Mouse (Mus musculus) gastrocnemius, adult 2 months (tissue): ENCODE results near the gene Mipep. TPM values are rescaled to one million over a fixed set of nuclear protein-coding genes. Genes with fewer than 3 reads are reported as not detected.
A peak's percentile ranks its signal among the peaks of the same experiment; 100 is the strongest.

ENCODE experiments used
- DNase-seq: peaks from one replicate; pipeline ENCODE4 v3.0.0; 2022
- H3K27ac ChIP-seq: fragments of 200-600 bp; 2 replicates; pipeline ENCODE4 v1.8.1; 2022; ENCODE audit warnings: mild to moderate bottlenecking
- H3K4me3 ChIP-seq: fragments of 200-600 bp; 2 replicates; pipeline ENCODE4 v1.8.1; 2022; ENCODE audit warnings: mild to moderate bottlenecking, moderate library complexity
- CTCF ChIP-seq: fragments of 200-600 bp; IDR thresholded peaks from 2 replicates; pipeline ENCODE4 v1.8.1; 2022; ENCODE audit warnings: antibody characterized with exemption, mild to moderate bottlenecking, moderate library complexity
- intact Hi-C: fragments of 180-260 bp; cut with DNase I; formaldehyde crosslinking; loops from one replicate; pipeline ENCODE4 v1.15.1; 2025
- total RNA-seq, 2 experiments: library from RNA; stranded (reverse); gene quantifications; 2 replicates each; pipeline ENCODE4 v1.2.3; 2021

Mipep gene
- total RNA-seq, 2 experiments from 2014 or later = 32.7 to 38.3 TPM

- intact Hi-C loops = loop anchor here (5.0 kb wide), 1 partner anchor 36 kb away; no protein-coding TSS in a partner anchor
- no peak overlapping the region for H3K4me3 ChIP-seq
- DNase-seq = no peak
- TF ChIP-seq CTCF = no peak
- no peak overlapping the region for H3K27ac ChIP-seq
These were observed 40.7 kb upstream of the Mipep start for GRCm38 (mm10) chr14:60743681-60744080.

- no peak for TF ChIP-seq CTCF
- no peak overlapping the region for H3K4me3 ChIP-seq
- H3K27ac ChIP-seq = no peak overlapping the region
- intact Hi-C loops = no loop called here
- no peak for DNase-seq
These were observed 39.2 kb upstream of the Mipep start for GRCm38 (mm10) chr14:60745201-60745600.

DNA sequence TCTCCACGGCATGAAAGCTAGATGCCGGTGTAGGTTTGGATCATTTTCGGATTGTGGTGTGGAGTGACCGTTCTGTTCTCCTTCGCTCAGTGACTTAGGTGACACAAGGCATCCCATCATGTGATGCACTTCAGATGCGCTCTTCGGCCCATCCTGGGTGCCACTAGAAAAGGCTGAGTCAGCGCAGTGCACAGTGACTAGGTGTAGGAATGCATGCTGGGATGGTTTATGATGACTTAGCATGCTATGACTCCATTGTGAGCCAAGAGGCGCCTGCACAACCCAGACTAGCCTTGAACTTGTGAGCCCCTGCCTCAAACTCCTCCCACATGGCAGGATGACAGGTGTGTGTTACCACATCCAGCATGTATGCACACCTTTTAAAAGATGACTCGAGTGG is 38.2 kb upstream of the Mipep start:
- Histone ChIP-seq H3K4me3 (no peak overlapping the region), H3K27ac (no peak overlapping the region)
- TF ChIP-seq CTCF = no peak
- DNase-seq = no peak
- intact Hi-C loops = no loop called here

- Histone ChIP-seq H3K27ac (no peak overlapping the region), H3K4me3 (no peak overlapping the region)
- intact Hi-C loops = no loop called here
- DNase-seq = no peak
- TF ChIP-seq CTCF = no peak
These were observed 37.1 kb upstream of the Mipep start for GRCm38 (mm10) chr14:60747154-60747870.

GRCm38 (mm10) chr14:60749880-60750279 is 34.5 kb upstream of the Mipep start:
- intact Hi-C loops = no loop called here
- Histone ChIP-seq H3K4me3 (no peak overlapping the region), H3K27ac (peak overlapping the region; percentile 6; the same call in 1 of the 2 replicates)
- no peak for DNase-seq
- no peak for TF ChIP-seq CTCF

- no peak for TF ChIP-seq CTCF
- DNase-seq = no peak
- Histone ChIP-seq H3K4me3 (no peak overlapping the region), H3K27ac (no peak overlapping the region)
- intact Hi-C loops = no loop called here
These were observed 32.8 kb upstream of the Mipep start for GRCm38 (mm10) chr14:60751581-60751980.

DNA sequence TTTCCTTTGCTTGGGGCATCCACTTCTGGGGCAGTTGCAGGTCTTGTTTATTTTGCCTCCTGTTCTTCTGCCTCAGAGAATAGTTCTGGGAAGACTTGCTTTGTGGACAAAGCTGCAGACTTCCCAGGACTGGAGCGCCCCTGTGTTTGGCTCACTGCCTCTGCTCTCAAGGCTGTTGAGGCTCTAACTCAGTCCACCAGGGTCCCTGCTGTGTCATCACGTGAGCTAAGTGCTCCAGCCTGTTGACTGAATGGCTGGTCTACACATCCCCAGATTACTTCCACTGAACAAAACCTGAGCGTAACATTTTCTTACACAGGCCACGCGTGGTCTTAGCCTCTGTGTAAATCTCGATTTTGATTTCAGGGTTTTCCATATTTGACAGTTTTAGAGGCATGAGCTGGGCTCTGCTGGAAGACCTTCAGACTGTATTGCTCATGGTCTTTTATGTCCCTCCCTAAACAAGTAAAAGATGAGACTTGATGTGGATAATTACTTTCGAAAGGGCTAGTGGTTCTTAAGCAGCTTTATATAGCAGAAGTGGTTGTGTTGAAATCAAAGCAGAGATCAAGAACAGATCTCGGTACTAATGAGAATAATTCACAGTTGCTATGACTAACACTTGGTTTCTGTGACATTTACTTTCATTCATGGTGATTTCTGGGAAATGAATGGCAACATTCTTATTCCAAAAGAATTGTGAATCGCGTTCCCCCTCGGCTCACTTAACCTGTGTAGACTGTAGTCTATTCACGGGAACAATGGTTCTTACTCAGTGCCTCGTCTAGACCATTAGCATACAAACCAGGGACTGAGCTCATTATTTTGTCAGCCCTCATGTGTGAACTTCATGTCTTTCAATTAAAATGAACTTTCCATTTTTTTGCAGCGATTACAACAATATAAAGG is 31.2 kb upstream of the Mipep start:
- H3K4me3 ChIP-seq = no peak overlapping the region
- TF ChIP-seq CTCF = no peak
- H3K27ac ChIP-seq = no peak overlapping the region
- no peak for DNase-seq
- intact Hi-C loops = no loop called here

DNA sequence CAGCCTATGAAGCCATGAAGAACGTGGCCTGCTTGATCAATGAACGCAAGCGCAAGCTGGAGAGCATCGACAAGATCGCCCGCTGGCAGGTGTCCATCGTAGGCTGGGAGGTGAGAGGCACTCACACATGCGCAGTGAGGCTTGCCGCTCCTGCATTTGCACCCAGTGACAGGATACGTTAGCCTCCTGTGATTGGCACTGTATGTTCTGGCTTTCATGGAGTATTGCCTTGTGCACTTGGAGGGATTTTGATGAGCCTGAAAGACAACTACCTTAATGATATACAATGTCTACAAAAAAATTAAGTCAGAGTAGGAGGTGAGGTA is 30.6 kb upstream of the Mipep start:
- intact Hi-C loops = no loop called here
- TF ChIP-seq CTCF = no peak
- H3K27ac ChIP-seq = no peak overlapping the region
- no peak overlapping the region for H3K4me3 ChIP-seq
- no peak for DNase-seq

DNA sequence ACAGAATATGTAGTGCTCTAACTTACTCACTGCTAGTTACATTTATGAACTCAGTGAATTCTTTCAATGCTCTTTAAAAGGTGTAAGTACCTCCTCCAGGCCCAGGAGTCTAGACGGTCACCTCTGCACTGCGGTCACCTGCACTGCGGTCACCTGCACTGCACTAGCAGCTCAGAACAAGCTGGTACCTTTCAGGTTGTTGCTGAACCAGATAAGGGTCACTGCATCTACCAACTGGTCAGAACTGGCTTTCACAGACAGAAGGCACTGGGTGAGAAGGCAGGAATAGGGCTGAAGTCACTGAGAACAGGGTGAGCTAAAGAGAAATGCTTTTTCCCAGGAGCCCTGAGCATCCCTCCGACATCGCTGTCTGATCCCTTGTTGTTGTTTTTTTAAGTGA is 29.7 kb upstream of the Mipep start:
- intact Hi-C loops = no loop called here
- no peak for TF ChIP-seq CTCF
- DNase-seq = no peak
- Histone ChIP-seq H3K27ac (no peak overlapping the region), H3K4me3 (no peak overlapping the region)

DNA sequence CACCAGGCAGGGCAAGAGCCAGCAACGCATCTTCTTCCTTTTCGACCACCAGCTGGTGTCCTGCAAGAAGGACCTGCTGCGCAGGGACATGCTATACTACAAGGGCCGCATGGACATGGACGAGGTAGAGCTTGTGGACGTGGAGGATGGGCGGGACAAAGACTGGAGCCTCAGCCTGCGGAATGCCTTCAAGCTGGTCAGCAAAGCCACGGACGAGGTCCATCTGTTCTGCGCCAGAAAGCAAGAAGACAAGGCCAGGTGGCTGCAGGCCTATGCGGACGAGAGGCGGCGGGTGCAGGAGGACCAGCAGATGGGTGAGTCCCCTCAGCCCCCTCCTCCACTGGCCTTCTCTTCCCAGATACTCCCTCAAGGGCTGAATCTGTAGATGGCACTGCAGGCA is 28.1 kb upstream of the Mipep start:
- no peak for TF ChIP-seq CTCF
- no peak overlapping the region for H3K4me3 ChIP-seq
- intact Hi-C loops = no loop called here
- H3K27ac ChIP-seq = no peak overlapping the region
- no peak for DNase-seq

DNA sequence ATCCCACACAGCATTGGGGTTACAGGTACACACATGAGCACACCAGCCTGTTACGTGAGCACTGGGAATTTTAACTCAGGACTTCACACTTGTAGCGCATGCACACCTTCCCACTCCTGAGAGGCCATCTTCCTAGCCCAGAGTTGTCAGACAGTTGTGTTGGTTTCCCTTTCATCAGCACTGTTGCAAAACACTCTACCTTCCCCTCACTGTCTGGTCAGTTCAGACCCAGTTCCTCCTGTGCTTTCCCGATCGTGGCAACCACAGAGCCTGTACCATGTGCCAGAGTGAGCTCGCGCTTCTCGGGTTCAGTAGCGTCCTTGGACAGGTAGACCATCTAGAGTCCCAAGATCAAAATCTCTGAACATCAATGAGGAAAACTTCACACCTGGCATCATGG is 27.1 kb upstream of the Mipep start:
- DNase-seq = no peak
- no peak overlapping the region for H3K4me3 ChIP-seq
- TF ChIP-seq CTCF = no peak
- H3K27ac ChIP-seq = no peak overlapping the region
- intact Hi-C loops = no loop called here

- no peak for TF ChIP-seq CTCF
- no peak overlapping the region for H3K27ac ChIP-seq
- intact Hi-C loops = no loop called here
- no peak overlapping the region for H3K4me3 ChIP-seq
- no peak for DNase-seq
These were observed 26.7 kb upstream of the Mipep start for GRCm38 (mm10) chr14:60757722-60758121.

DNA sequence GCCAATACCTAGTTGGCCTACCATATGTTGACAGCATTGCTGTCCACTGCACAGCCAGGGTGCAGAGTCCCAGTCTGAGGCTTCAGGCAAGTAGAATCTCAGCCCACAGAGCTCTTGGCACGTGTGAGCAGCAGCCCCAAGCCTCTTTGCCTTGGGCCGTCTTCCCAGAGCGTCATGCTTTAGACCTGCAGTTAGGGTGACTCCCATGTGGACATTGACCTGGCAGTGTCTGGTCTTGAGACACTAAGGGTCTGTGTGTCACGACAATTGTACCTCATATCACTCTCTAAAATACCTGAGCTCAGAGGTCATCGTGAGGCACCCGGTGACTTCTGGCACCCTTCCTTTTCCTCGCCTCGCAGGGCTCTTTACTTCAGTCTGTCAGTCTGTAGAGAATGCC is 25.3 kb upstream of the Mipep start:
- no peak for DNase-seq
- Histone ChIP-seq H3K4me3 (no peak overlapping the region), H3K27ac (no peak overlapping the region)
- intact Hi-C loops = no loop called here
- TF ChIP-seq CTCF = no peak

- TF ChIP-seq CTCF = no peak
- Histone ChIP-seq H3K4me3 (no peak overlapping the region), H3K27ac (peak overlapping the region; percentile 85; the same call in 1 of the 2 replicates)
- intact Hi-C loops = no loop called here
- DNase-seq = no peak
These were observed 22.6 kb upstream of the Mipep start for GRCm38 (mm10) chr14:60761801-60762200.
